In genomic region chr7:136330431-136330830, GRCm38 (mm10) we compare ENCODE assay signal across 24 mouse cellular contexts.
DNase-seq lines count a peak whose midpoint lies in the region; ATAC-seq and TF ChIP-seq lines count a peak whose summit lies in the region.
"Had no signal": no experiment of that assay in that cellular context is flagged by ENCODE, and none has a peak within 500 bp of the region (broad histone marks: within the 10 kb centered on the region; RNA-seq: fewer than 3 reads in every experiment).

No protein-coding gene starts in this region.

- intact Hi-C loops in heart, adult 2 months (cut with DNase I) = no loop called here

- TF ChIP-seq POLR2A in heart, adult 2 months (IDR thresholded peaks at IDR 0.05; ENCODE audit: insufficient read depth, low read depth, low read length) = no peak

- peak; percentile 83 for ATAC-seq in forebrain, embryonic 13.5 days
- ATAC-seq in forebrain, postnatal 0 days = no peak
- ATAC-seq in forebrain, embryonic 15.5 days (replicated peaks) = peak; percentile 76
- ATAC-seq in forebrain, embryonic 11.5 days (replicated peaks; ENCODE audit: low FRiP score) = no peak
- ATAC-seq: activated CD4-positive, CD25-positive, alpha-beta regulatory T cell, adult 4 months; CD4-positive, CD25-positive, alpha-beta regulatory T cell, adult 4 months; Patski had no signal

- DNase-seq in forebrain, postnatal 0 days = no peak
- DNase-seq in forebrain, embryonic 11.5 days (ENCODE audit: low spot score) = no peak
- DNase-seq in heart, adult 11 months = peak; percentile 13
- no peak for DNase-seq in heart, adult 2 months
- DNase-seq: adrenal gland, adult 8-10 months; adrenal gland, postnatal 14 days; adrenal gland, postnatal 36 days; B cell, adult 2 months; cerebellum, adult 11 months; cerebellum, adult 18-20 months; cerebellum, adult 8-10 months; cerebellum, adult 9-11 months; cerebellum, postnatal 14 days; cerebellum, postnatal 36 days; embryo, embryonic 11 days had no signal

- H3K36me3 ChIP-seq in forebrain, embryonic 13.5 days (ENCODE audit: poor library complexity, severe bottlenecking) = no peaks in the 10 kb centered on the region
- no peaks in the 10 kb centered on the region for H3K36me3 ChIP-seq in forebrain, postnatal 0 days (ENCODE audit: insufficient read depth)
- H3K36me3 ChIP-seq in forebrain, embryonic 15.5 days = no peaks in the 10 kb centered on the region
- H3K36me3 ChIP-seq in forebrain, embryonic 11.5 days (ENCODE audit: control insufficient read depth, insufficient read depth, low read length) = no peaks in the 10 kb centered on the region
- H3K36me3 ChIP-seq in heart, adult 2 months (ENCODE audit: control insufficient read depth, insufficient read depth, low read length) = no peaks in the 10 kb centered on the region
- H3K36me3 ChIP-seq: embryonic facial prominence, embryonic 13.5 days; embryonic facial prominence, embryonic 15.5 days; G1E had no signal

- H3K27me3 ChIP-seq in forebrain, embryonic 13.5 days = 0 out of 2 replicates have a peak, but pooled peaks cover 2% of the 10 kb centered on the region
- no peaks in the 10 kb centered on the region for H3K27me3 ChIP-seq in forebrain, postnatal 0 days (ENCODE audit: insufficient read depth, low read length)
- H3K27me3 ChIP-seq in forebrain, embryonic 15.5 days = no peaks in the 10 kb centered on the region
- H3K27me3 ChIP-seq in forebrain, embryonic 11.5 days (ENCODE audit: control insufficient read depth, insufficient read depth, low read length) = no peaks in the 10 kb centered on the region
- no peaks in the 10 kb centered on the region for H3K27me3 ChIP-seq in heart, adult 2 months (ENCODE audit: control insufficient read depth, insufficient read depth, low read length)
- H3K27me3 ChIP-seq: embryonic facial prominence, embryonic 13.5 days; embryonic facial prominence, embryonic 15.5 days; Patski had no signal

- no peak overlapping the region for H3K4me2 ChIP-seq in forebrain, embryonic 13.5 days
- no peak overlapping the region for H3K4me2 ChIP-seq in forebrain, postnatal 0 days (ENCODE audit: low read depth)
- no peak overlapping the region for H3K4me2 ChIP-seq in forebrain, embryonic 15.5 days (replicated peaks)
- no peak overlapping the region for H3K4me2 ChIP-seq in forebrain, embryonic 11.5 days (ENCODE audit: low read depth, low read length, severe bottlenecking)
- H3K4me2 ChIP-seq: embryonic facial prominence, embryonic 13.5 days; embryonic facial prominence, embryonic 15.5 days had no signal

- no peaks in the 10 kb centered on the region for H3K9me3 ChIP-seq in forebrain, embryonic 13.5 days (replicated peaks)
- H3K9me3 ChIP-seq in forebrain, postnatal 0 days (ENCODE audit: low read length) = no peaks in the 10 kb centered on the region
- no peaks in the 10 kb centered on the region for H3K9me3 ChIP-seq in forebrain, embryonic 15.5 days
- no peaks in the 10 kb centered on the region for H3K9me3 ChIP-seq in forebrain, embryonic 11.5 days (ENCODE audit: control insufficient read depth, low read length)
- H3K9me3 ChIP-seq: embryonic facial prominence, embryonic 13.5 days; embryonic facial prominence, embryonic 15.5 days had no signal

- TF ChIP-seq EP300 in heart, adult 2 months (IDR thresholded peaks at IDR 0.05; ENCODE audit: insufficient read depth, low read depth, low read length) = no peak

- WGBS in forebrain, embryonic 13.5 days = 26% methylated on average over 1 of the region's 1 CpGs
- WGBS in forebrain, postnatal 0 days = 24% methylated on average over 1 of the region's 1 CpGs
- WGBS in forebrain, embryonic 15.5 days = 19% methylated on average over 1 of the region's 1 CpGs
- 74% methylated on average over 1 of the region's 1 CpGs for WGBS in forebrain, embryonic 11.5 days
- 98% methylated on average over 1 of the region's 1 CpGs for WGBS in heart, adult 2 months

- no peaks in the 10 kb centered on the region for H3K79me2 ChIP-seq in heart, adult 2 months (replicated peaks; ENCODE audit: control insufficient read depth, insufficient read depth, low read length)

- H3K27ac ChIP-seq in forebrain, embryonic 13.5 days = no peak overlapping the region
- no peak overlapping the region for H3K27ac ChIP-seq in forebrain, postnatal 0 days (ENCODE audit: low read depth, low read length)
- H3K27ac ChIP-seq in forebrain, embryonic 15.5 days (replicated peaks) = no peak overlapping the region
- no peak overlapping the region for H3K27ac ChIP-seq in forebrain, embryonic 11.5 days (ENCODE audit: low read depth, low read length)
- H3K27ac ChIP-seq in heart, adult 2 months = no peak overlapping the region
- H3K27ac ChIP-seq: embryonic facial prominence, embryonic 13.5 days; embryonic facial prominence, embryonic 15.5 days had no signal

- peaks cover 13% of the 10 kb centered on the region; the same call in 1 of the 2 replicates for H3K4me1 ChIP-seq in forebrain, embryonic 13.5 days
- H3K4me1 ChIP-seq in forebrain, postnatal 0 days (ENCODE audit: insufficient read depth) = peaks cover 4% of the 10 kb centered on the region; the same call in 1 of the 2 replicates
- peaks cover 7% of the 10 kb centered on the region; the same call in 1 of the 2 replicates for H3K4me1 ChIP-seq in forebrain, embryonic 15.5 days
- no peaks in the 10 kb centered on the region for H3K4me1 ChIP-seq in forebrain, embryonic 11.5 days (replicated peaks; ENCODE audit: control insufficient read depth, insufficient read depth, low read length)
- no peaks in the 10 kb centered on the region; the same call in 1 of the 2 replicates for H3K4me1 ChIP-seq in heart, adult 2 months (ENCODE audit: control insufficient read depth, insufficient read depth, low read length)
- H3K4me1 ChIP-seq: embryonic facial prominence, embryonic 13.5 days; embryonic facial prominence, embryonic 15.5 days had no signal

- no peak overlapping the region for H3K9ac ChIP-seq in forebrain, embryonic 13.5 days
- no peak overlapping the region for H3K9ac ChIP-seq in forebrain, postnatal 0 days
- H3K9ac ChIP-seq in forebrain, embryonic 15.5 days (replicated peaks) = no peak overlapping the region
- no peak overlapping the region for H3K9ac ChIP-seq in forebrain, embryonic 11.5 days (ENCODE audit: low read length)
- no peak overlapping the region for H3K9ac ChIP-seq in heart, adult 2 months (ENCODE audit: low read depth, low read length)
- H3K9ac ChIP-seq: embryonic facial prominence, embryonic 13.5 days; embryonic facial prominence, embryonic 15.5 days had no signal

- no peak for TF ChIP-seq CTCF in forebrain, postnatal 0 days (IDR thresholded peaks at IDR 0.05; ENCODE audit: low read depth)
- no peak for TF ChIP-seq CTCF in heart, adult 2 months (IDR thresholded peaks at IDR 0.05)

- H3K4me3 ChIP-seq in forebrain, embryonic 13.5 days = no peak overlapping the region
- no peak overlapping the region for H3K4me3 ChIP-seq in forebrain, postnatal 0 days (ENCODE audit: low read depth, low read length)
- no peak overlapping the region for H3K4me3 ChIP-seq in forebrain, embryonic 15.5 days
- no peak overlapping the region for H3K4me3 ChIP-seq in forebrain, embryonic 11.5 days (ENCODE audit: low read depth, low read length)
- H3K4me3 ChIP-seq in heart, adult 2 months = no peak overlapping the region
- H3K4me3 ChIP-seq: embryonic facial prominence, embryonic 13.5 days; embryonic facial prominence, embryonic 15.5 days; erythroblast, embryonic 14.5 days had no signal

Comparison
In these comparisons a context has a peak if more than half of its experiments do, and no peak if none do; other contexts are left out.
1. ATAC-seq: peak in forebrain, embryonic 13.5 days (single experiment) and forebrain, embryonic 15.5 days (single experiment); none in forebrain, postnatal 0 days (single experiment) and forebrain, embryonic 11.5 days (single experiment).